Mouse (Mus musculus): ENCODE data around the gene Dhrs2.

Gene Dhrs2

GRCm38 (mm10) chr14:55221707-55222106, at the start of gene Dhrs2:
TSS of gene Dhrs2 (plus strand) at chr14:55222007.
- in situ Hi-C loops (cut with MboI; ENCODE audit: low sequenced_read_pairs), result no loop called here

GRCm38 (mm10) chr14:55174164-55174563, 47.6 kb upstream of the Dhrs2 start:
- in situ Hi-C loops (cut with MboI; ENCODE audit: low sequenced_read_pairs), result no loop called here

GRCm38 (mm10) chr14:55177274-55177673, 44.5 kb upstream of the Dhrs2 start:
- in situ Hi-C loops (cut with MboI; ENCODE audit: low sequenced_read_pairs), result no loop called here

- in situ Hi-C loops (cut with MboI; ENCODE audit: low sequenced_read_pairs), result no loop called here
Observed at GRCm38 (mm10) chr14:55180951-55181350, 40.9 kb upstream of the Dhrs2 start.

- in situ Hi-C loops (cut with MboI; ENCODE audit: low sequenced_read_pairs), result no loop called here
Observed at GRCm38 (mm10) chr14:55183231-55183630, 38.6 kb upstream of the Dhrs2 start.

- in situ Hi-C loops (cut with MboI; ENCODE audit: low sequenced_read_pairs), result no loop called here
Observed at GRCm38 (mm10) chr14:55184640-55185145, 37.1 kb upstream of the Dhrs2 start.

- in situ Hi-C loops (cut with MboI; ENCODE audit: low sequenced_read_pairs), result no loop called here
Observed at GRCm38 (mm10) chr14:55188491-55188890, 33.3 kb upstream of the Dhrs2 start.

- in situ Hi-C loops (cut with MboI; ENCODE audit: low sequenced_read_pairs), result no loop called here
Observed at GRCm38 (mm10) chr14:55189351-55189769, 32.4 kb upstream of the Dhrs2 start.

- in situ Hi-C loops (cut with MboI; ENCODE audit: low sequenced_read_pairs), result no loop called here
Observed at GRCm38 (mm10) chr14:55193354-55193753, 28.5 kb upstream of the Dhrs2 start.

GRCm38 (mm10) chr14:55193876-55194635, 27.8 kb upstream of the Dhrs2 start:
- in situ Hi-C loops (cut with MboI; ENCODE audit: low sequenced_read_pairs), result no loop called here

GRCm38 (mm10) chr14:55194786-55195185, 27.0 kb upstream of the Dhrs2 start:
- in situ Hi-C loops (cut with MboI; ENCODE audit: low sequenced_read_pairs), result no loop called here

GRCm38 (mm10) chr14:55197121-55197520, 24.7 kb upstream of the Dhrs2 start:
- in situ Hi-C loops (cut with MboI; ENCODE audit: low sequenced_read_pairs), result no loop called here

GRCm38 (mm10) chr14:55198187-55198586, 23.6 kb upstream of the Dhrs2 start:
- in situ Hi-C loops (cut with MboI; ENCODE audit: low sequenced_read_pairs), result no loop called here

GRCm38 (mm10) chr14:55204544-55204943, 17.3 kb upstream of the Dhrs2 start:
- in situ Hi-C loops (cut with MboI; ENCODE audit: low sequenced_read_pairs), result no loop called here

GRCm38 (mm10) chr14:55205045-55205750, 16.6 kb upstream of the Dhrs2 start:
- in situ Hi-C loops (cut with MboI; ENCODE audit: low sequenced_read_pairs), result no loop called here

- in situ Hi-C loops (cut with MboI; ENCODE audit: low sequenced_read_pairs), result no loop called here
Observed at GRCm38 (mm10) chr14:55208306-55208705, 13.5 kb upstream of the Dhrs2 start.

GRCm38 (mm10) chr14:55213621-55214020, 8.2 kb upstream of the Dhrs2 start:
- in situ Hi-C loops (cut with MboI; ENCODE audit: low sequenced_read_pairs), result no loop called here

- in situ Hi-C loops (cut with MboI; ENCODE audit: low sequenced_read_pairs), result no loop called here
Observed at GRCm38 (mm10) chr14:55214507-55214906, 7.3 kb upstream of the Dhrs2 start.

GRCm38 (mm10) chr14:55223172-55223571, 1.4 kb downstream of the Dhrs2 start:
- in situ Hi-C loops (cut with MboI; ENCODE audit: low sequenced_read_pairs), result no loop called here

- in situ Hi-C loops (cut with MboI; ENCODE audit: low sequenced_read_pairs), result no loop called here
Observed at GRCm38 (mm10) chr14:55234639-55235038, 12.8 kb downstream of the Dhrs2 start.

- in situ Hi-C loops (cut with MboI; ENCODE audit: low sequenced_read_pairs), result no loop called here
Observed at GRCm38 (mm10) chr14:55236685-55237084, 14.9 kb downstream of the Dhrs2 start.

GRCm38 (mm10) chr14:55242664-55243063, 20.9 kb downstream of the Dhrs2 start:
- in situ Hi-C loops (cut with MboI; ENCODE audit: low sequenced_read_pairs), result no loop called here
